Mouse (Mus musculus) NIH3T3 (cell line): ENCODE measurements around the gene Cyp2c54.
"Not testable (repeated sequence)": the region's sequence is repeated elsewhere in the genome, so short reads cannot be mapped to it uniquely, and the experiment has no call there.

Experiments used
- DNase-seq: peaks from one replicate; pipeline ENCODE4 v3.0.0-alpha.2; 2012; ENCODE audit warnings: low read depth

Cyp2c54 gene

DNA sequence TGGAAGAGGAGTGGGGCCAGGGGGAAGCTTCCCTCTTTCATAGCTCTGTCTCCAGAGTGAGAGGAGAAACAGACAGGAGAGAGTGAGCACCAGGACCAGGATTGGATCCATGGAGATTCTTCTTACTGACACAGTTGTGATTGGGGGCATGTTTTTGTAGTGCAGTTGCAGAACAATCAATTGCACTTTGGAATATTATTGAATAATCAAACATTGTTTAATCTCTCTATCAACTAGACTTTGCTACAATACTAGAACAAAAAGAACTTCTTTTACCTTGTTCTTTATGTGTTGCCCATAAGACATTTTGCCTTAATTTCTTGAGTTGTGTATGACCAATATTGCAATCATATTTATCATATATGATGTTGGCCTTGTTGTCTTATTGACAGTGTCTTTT, at the start of gene Cyp2c54:
Cyp2c54 (minus strand) TSS at position 127 of the 400 bp plus-strand sequence.
- DNase-seq, result no peak

DNA sequence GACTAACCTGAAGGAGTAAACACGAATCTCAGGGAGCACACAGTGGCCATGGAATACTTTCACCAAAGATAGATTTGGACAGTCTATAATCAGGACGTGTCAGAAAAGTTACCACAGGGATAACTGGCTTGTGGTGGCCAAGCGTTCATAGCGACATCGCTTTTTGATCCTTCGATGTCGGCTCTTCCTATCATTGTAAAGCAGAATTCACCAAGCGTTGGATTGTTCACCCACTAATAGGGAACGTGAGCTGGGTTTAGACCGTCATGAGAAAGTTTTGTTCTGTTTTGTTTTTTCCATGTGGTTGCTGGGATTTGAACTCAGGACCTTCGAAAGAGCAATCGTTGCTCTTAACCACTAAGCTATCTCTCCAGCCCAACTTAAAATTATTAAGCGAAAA, 46.0 kb upstream of the Cyp2c54 start:
- DNase-seq, result not testable (repeated sequence)

- no peak for DNase-seq
Measured at GRCm38 (mm10) chr19:40091111-40091510, 17.5 kb upstream of the Cyp2c54 start.

- not testable (repeated sequence) for DNase-seq
Measured at GRCm38 (mm10) chr19:40089421-40089820, 15.8 kb upstream of the Cyp2c54 start, which contains the start of gene Cyp2c50. Cyp2c50 (plus strand) TSS chr19:40089688.

GRCm38 (mm10) chr19:40088381-40088780, 14.8 kb upstream of the Cyp2c54 start:
- DNase-seq, result no peak

- not testable (repeated sequence) for DNase-seq
Measured at GRCm38 (mm10) chr19:39992140-39992539, 81.5 kb downstream of the Cyp2c54 start, which contains the start of gene Cyp2c37. Cyp2c37 (plus strand) TSS chr19:39992424.

DNA sequence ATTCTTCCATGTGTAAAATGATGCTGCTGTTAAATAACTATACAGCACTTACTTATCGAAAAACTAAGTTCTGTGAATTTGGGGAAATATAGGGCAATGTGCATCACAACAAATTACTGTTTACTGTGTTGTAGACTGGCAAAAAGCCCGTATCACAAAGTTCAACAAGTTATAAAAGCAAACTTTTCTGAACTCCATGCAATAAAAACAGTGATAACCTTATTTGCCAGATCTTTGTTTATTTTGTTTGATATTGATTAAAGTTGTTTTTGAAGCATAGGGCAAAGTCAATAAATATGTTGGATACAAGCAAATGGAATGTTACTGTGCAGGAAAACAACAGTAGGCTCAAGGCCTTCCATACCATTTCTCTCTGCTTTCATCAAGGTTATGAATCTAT, 84.2 kb downstream of the Cyp2c54 start:
- no peak for DNase-seq
